Mouse (Mus musculus) spleen, adult 2 months (tissue): ENCODE results near the gene Rad51ap1.

Source experiments
- CTCF ChIP-seq: fragments of 200-500 bp; IDR thresholded peaks from 2 replicates; pipeline ENCODE4 v1.5.1; 2011; ENCODE audit warnings: mild to moderate bottlenecking, inconsistent platforms; ENCODE audit not compliant: insufficient read depth, insufficient read length, insufficient replicate concordance; ENCODE audit errors: extremely low read depth
- POLR2A ChIP-seq: fragments of 200-500 bp; IDR thresholded peaks from 2 replicates; pipeline ENCODE4 v1.6.1; 2011; ENCODE audit warnings: low read depth, low read length, inconsistent platforms

DNA sequence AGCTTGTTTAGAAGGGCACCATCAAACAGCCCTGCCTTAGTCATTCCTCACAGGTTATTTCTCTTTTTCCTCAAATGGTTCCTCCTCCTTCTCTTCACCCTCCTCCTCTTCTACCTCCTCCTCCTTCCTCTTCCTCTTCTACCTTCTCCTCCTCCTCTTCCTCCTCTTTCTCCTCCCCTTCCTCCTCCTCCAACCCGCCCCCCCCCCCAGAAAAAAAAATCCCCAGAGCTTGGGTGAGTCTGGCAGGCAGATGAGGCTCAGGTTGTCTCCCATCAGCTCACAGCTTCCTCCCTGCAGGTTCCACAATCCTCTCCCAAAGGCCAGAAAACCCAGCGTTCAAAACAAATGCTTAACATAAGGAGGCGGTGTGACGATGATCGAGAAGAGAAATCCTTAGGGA is 32.0 kb downstream of the Rad51ap1 start:
- TF ChIP-seq POLR2A (no peak), CTCF (no peak)
